12 mouse cellular contexts compared by ENCODE assay signal in the genomic region with DNA sequence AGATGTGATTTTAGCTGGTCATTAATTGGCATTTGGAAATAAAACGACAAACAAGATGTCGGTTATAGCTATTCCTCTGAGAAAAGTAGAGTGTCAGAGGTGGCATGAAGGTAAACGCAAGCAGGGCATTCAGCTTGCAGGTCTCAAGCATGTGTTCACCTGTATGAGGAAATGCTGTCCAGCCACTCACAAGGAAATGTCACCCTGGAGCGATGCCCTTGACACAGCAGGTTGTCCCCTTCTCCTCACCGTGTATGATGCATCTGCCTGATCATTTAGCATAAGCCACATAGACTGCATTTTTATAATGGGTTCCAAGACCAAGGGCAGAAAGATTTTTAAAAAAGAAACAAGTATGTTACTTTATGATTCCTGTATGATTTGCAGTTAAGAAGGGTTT.
"Had no signal": no experiment of that assay in that cellular context is flagged by ENCODE, and none has a peak within 500 bp of the region (broad histone marks: within the 10 kb centered on the region; RNA-seq: fewer than 3 reads in every experiment).

No protein-coding gene starts in this region.

- DNase-seq: gastrocnemius, adult 2 months; gastrocnemius, postnatal 10 days; gastrocnemius, postnatal 25 days; heart, adult 2 months; heart, postnatal 4 days; kidney, adult 18-20 months; kidney, adult 8-10 months; kidney, postnatal 10 days; kidney, postnatal 25 days; kidney, postnatal 4 days; liver; liver, embryonic 13.5 days had no signal
